Mouse (Mus musculus) gastrocnemius, postnatal 4 days (tissue): ENCODE data around the gene Rbks. TPM values are rescaled to one million over a fixed set of nuclear protein-coding genes. Genes with fewer than 3 reads are reported as not detected.

Experiments used
- DNase-seq, 2 experiments: peaks; one replicate each; pipeline ENCODE4 v3.0.0; 2021 to 2022; ENCODE audit warnings: low spot score in 2 of 2, mixed read lengths in 2 of 2
- microRNA-seq: library from miRNA; unstranded; fragments of <30 nt; microRNA quantifications from one replicate; pipeline ENCODE4 v1.2.0, GENCODE M21; 2021
- total RNA-seq, 2 experiments: library from RNA; stranded (reverse); gene quantifications; 2 replicates each; pipeline ENCODE4 v1.2.3; 2021

The Rbks gene
- total RNA-seq, 2 experiments from 2014 or later, result 2.9 to 4.6 TPM

GRCm38 (mm10) chr5:31588016-31588415 is 109.4 kb downstream of the Rbks start:
- no peak for DNase-seq

GRCm38 (mm10) chr5:31585526-31585925 is 111.9 kb downstream of the Rbks start:
- DNase-seq, result no peak

GRCm38 (mm10) chr5:31583261-31583660 is 114.2 kb downstream of the Rbks start:
- no peak for DNase-seq

GRCm38 (mm10) chr5:31581932-31582331 is 115.5 kb downstream of the Rbks start:
- no peak for DNase-seq

- DNase-seq, result no peak
Measured at GRCm38 (mm10) chr5:31581263-31581662, 116.2 kb downstream of the Rbks start.

GRCm38 (mm10) chr5:31576539-31576975 is 120.9 kb downstream of the Rbks start:
- DNase-seq, result no peak

Small RNA genes within 50 kb of the gene (microRNA-seq; reads per million reads assigned to microRNA genes)
- not detected for gene Mir3473e

Other genes with a start within 250 kb of the Rbks start
- gene Zfp512, start 245.2 kb downstream of the Rbks start, total RNA-seq, result 10 to 100 TPM; 20.7 to 22.2 TPM
- under 1 TPM; 0.29 to 0.61 TPM for gene 4930548H24Rik, start 211.9 kb downstream of the Rbks start, total RNA-seq
- gene Gpn1, start 202.9 kb downstream of the Rbks start, total RNA-seq, result 10 to 100 TPM; 20.2 to 20.9 TPM
- 10 to 100 TPM; 27.3 to 29.8 TPM for gene Slc4a1ap, start 170.6 kb downstream of the Rbks start, total RNA-seq
- gene Supt7l, start 169.8 kb downstream of the Rbks start, total RNA-seq, result 10 to 100 TPM; 14.0 to 15.1 TPM
- gene Mrpl33, start 100.7 kb downstream of the Rbks start, total RNA-seq, result 100 to 1,000 TPM; 229 to 230 TPM
- 10 to 100 TPM; 45.0 to 51.0 TPM for gene Babam2, start 57 bp upstream of the Rbks start, total RNA-seq